Mouse (Mus musculus) mature B cell (primary cell): ENCODE results near the gene Ctnnd2.

Experiments used
- in situ Hi-C: fragments of 300-500 bp; cut with MboI; formaldehyde crosslinking; loops from 2 replicates; pipeline ENCODE4 v1.14.3; 2019

Ctnnd2 gene

DNA sequence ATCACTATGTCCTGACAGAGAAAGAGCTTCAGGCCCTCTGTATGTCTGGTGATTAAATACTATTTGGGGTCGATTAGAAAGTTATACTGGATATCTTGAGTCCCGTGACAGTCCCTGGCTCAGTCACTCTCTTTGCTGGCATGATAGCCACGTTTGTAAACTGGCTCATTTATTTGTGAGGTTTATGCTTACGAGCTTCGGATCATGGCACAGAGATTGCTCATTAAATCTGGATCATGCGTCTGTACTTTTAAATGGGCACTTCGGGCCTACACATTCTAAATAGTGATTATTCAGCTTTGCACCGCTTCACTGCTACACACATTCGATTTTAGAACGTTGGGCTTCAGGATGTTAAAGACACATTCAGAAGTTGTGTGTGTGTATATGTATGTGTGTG lies 96.4 kb downstream of the Ctnnd2 start:
- in situ Hi-C loops, result no loop called here

DNA sequence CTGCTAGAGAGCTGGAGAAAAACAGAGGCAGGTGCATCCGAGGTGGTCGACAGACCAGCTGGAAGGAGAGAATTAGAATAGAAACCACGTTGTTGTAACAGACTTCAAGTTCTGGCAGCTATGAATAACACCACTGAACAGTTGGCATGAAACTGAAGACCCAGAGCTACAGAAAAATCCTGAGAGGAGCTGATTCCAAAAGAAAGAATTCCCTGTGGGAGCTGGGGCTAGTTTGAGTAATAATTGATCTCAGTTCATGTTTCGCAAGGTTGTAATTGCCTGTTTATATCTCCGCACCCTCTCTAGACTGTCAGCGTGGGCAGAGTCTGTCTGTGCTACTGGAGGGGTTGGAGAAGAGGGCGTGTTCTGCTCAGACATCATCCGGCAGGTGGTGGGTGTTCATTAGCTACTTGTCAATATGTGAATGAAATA lies 98.8 kb downstream of the Ctnnd2 start:
- in situ Hi-C loops, result no loop called here

DNA sequence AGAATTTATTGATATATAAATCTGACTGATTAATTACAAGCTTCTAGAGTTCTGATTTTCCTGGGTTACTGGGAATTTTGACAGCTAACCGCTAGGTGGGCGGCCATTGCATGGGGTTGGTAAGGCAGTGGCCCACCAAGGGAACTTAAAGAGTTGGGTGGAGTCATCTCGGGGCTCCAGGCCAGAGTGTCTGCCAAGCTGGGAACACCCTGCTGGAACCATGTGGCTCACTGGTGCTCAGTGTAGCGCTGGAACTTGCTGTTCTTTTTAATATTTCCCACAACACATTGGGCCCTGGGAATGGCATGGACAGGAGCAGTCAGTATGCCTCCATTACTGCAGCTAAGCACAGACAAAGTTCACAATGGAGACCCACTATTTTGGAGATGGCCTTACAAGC lies 99.9 kb downstream of the Ctnnd2 start:
- in situ Hi-C loops, result no loop called here

DNA sequence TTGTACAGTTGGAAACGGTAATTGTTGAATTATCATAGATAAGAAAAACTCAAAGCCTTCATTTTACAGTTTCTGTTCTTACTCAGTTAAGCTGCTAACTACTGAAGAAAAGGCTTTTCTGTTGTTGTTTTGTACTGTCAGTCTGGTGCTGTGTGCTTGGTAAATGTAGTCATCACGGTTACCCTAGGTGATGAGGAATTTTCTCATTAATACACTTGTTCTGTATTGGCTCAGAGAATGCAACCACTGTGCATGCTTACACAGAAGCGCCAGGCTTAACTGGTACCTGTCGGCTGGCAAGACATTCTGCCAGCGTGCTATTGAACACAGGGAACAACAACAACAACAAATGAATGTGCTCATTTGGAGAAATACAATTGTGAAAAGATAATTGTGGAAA lies 103.3 kb downstream of the Ctnnd2 start:
- in situ Hi-C loops, result no loop called here

DNA sequence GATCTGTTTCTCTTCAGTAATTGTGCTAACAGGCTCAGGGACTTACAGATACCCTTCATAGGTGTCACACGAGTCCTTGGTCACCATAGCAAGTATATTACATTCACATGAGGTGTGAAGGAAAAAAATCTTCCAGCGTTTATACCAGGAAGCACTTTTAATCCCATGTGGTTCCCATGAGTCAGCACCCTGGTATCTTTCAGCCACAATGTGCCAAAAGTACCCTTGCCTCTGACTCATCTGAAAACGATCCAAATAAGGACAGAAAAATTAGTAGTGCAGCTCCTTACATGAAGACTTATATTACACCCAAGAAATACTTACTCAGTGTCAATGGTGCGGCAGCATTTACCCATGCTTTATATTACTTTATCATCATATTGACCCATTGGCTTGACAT lies 104.3 kb downstream of the Ctnnd2 start:
- in situ Hi-C loops, result no loop called here

DNA sequence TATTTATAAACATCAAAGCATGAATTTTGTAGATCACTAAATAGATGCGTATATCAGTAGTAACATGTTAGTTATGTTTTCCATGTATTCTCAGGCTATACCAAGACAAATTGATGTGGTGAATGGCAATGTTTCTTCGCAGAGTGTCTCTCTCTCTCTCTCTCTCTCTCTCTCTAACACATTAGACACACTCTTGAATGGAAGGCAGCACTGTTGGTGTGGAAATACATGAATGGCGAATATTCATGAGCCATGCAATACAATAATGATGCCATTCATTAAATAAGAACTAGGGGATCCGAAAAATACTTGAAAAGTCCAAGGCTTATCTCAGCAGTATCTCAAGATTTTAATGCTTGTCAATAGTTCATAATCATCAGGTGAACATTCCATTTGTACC lies 106.2 kb downstream of the Ctnnd2 start:
- in situ Hi-C loops, result no loop called here

DNA sequence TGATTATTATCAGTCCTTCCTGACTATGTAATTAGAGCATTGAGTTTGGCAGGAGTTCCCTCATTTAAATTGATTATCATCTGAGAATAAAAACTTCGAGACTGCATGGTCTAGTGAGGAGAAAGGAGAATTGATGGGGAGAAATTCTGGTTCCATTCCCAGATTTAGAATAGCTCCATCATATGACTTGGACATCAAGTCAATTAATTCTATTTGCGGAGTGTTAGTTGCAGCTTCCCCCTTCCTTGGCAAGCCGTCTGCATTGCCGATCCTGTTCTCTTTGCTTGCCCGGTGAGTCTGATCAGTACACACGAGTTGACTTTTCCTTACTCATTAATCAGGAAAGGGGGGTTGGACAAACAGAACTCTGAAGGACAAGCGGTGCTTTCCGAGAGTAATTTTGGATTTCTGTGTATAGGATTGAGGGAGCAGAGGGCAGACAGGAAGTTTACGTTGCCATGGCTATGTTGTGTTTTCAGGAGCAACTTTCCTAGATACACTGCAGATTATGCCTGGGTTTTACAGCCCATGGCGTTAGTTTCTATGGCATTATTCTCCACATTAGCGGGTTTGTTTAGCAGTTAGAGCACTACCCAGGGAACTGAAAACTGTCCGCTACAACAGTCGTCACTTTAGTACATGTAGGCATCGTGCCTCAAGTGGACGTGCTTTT lies 113.3 kb downstream of the Ctnnd2 start:
- in situ Hi-C loops, result no loop called here

DNA sequence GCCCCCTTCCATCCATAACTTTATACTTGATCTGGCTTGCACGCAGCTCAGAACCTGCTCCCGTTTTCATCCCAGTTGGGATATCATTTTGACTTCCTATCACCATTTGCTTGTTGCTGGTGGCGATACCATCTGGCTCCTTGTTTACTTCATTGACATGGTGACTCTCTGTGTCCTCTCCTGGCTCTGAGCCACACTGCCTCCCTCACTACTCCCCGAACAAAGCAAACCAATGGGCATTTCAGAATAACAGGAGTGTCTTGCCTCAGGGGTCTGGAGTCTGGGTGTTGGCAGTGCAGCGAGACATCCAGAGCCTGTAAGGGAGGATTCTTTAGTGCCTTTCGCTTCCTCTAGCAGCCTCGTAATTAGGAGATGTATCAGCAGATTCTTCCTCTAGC lies 113.9 kb downstream of the Ctnnd2 start:
- in situ Hi-C loops, result no loop called here

DNA sequence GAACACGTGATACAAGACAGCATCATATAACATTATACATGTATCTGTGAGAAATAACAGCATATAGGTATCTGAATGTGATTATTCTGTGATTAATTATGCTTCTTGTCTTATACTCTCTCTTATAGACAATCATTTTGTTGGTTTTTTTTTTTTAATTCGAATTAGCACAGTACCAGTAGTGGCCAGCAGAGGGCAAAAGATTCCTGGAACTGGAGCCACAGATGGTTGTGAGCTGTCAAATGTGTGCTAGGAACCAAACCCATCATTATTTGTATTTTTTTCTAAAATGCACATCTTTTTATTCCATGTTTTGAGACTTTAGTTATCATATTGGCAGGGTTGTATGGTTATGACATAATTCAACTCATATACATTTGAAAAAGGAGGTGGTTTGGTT lies 130.4 kb downstream of the Ctnnd2 start:
- in situ Hi-C loops, result no loop called here

DNA sequence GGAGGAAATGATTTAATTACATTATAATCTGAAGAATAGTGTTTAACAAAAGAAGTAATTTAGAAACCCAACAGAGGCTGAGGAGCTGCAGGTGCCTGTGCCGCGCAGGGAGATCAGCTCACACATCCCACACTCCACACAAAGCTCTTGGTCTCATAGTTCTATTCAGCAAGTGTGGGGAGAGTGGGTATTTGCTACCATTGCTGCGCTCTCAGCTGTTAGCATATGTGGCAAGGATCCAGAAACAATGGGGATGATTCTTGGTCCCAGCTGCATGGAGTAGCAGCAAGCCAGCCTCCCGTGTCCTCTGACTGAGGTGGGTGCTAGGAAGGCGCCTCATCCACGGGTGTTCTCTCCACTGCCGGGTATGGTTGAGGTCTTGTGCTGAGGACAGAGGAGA lies 134.0 kb downstream of the Ctnnd2 start:
- in situ Hi-C loops, result no loop called here

DNA sequence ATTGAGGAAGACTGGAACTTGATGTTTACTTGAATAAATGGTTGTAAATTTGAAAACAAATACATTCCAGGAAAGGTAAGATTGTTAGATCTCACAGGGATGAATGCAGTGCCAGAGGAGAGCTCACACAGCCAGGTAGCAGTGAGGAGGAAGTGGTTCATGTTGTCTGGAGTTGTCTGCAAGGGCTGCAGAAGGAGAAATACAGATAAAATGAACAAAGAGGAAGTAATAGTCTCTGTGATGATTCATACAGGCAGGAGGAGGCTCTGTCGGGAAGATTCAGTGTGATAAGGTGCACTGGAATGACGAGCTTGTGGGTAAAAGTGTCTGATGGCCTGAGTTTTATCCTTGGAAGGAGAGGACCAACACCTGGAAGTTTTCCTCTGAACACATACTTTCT lies 150.2 kb downstream of the Ctnnd2 start:
- in situ Hi-C loops, result no loop called here

DNA sequence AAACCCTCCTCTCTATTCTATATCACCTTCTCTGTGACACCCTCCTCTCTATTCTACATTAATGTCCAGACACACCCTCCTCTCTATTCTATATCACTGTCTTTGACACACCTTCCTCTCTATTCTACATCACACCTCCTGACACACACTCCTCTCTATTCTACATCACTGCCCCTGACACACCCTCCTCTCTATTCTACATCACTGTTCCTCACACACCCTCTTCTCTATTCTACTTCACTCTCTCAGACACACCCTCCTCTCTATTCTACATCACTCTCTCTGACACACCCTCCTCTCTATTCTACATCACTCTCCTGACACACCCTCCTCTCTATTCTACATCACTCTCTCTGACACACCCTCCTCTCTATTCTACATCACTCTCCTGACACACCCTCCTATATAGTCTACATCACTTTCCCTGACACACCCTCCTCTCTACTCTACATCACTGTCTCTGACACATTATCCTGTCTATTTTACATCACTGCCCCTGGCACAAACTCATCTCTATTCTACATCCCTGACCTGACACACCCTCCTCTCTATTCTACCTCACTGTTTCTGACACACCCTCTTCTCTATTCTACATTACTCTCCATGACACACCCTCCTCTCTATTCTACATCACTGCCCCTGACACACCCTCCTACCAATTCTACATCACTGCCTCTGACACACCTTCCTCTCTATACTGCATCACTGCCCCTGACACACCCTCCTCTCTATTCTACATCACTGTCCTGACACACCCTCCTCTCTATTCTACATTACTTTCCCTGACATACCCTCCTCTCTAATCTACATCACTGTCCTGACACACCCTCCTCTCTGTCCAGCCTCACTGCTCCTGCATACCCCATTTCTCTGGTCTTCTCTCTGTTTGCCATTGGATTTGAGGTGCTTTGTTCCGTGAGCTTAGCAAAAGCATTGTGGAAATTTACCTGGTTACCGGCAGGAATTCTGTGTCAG lies 161.2 kb downstream of the Ctnnd2 start:
- in situ Hi-C loops, result no loop called here

DNA sequence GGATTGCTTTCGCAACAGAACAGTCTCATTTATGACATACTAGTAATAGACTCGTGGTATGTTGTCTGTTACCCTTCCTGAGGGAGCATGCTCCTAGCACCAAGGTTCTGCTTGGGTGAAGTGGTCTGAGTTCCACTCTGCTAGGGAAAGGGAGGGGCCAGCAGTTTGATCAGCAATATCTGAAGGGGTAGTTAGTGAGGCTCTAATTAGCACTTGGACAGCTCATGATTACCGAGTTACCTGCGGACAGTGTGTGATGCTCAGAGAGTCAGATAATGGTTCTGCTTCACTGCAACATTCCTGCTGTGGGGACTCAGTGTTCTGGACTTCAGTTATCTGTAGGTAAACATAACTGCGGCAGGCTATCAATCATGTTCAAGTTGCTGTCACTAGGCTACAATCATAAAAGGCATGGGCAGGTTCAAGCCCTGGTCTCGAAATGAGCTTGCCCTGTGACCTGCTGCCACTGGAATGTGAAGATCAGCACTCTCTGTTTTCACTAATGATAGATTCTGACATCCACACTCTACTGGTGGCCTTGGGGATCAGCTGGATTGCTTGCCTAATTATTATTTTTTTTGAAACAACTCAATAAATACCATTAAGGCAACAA lies 166.3 kb downstream of the Ctnnd2 start:
- in situ Hi-C loops, result no loop called here

DNA sequence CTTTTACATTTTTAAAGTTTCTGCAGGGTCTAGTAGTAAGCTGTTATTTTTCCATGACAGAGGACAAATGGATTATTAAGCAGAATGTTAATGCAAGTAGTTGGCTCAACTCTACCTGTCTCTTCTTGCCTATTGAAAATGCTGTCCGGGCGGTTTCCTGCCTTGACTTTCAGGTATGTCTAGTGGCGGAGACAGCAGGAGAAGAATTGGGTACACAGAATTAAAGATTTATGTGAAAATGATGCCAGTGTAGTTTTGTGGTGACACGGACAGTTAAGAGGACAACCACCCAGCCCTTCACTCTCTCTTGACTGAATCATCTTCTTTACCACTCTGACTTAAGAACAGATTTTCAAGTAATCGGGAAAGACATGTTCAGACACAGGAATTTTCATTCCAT lies 173.4 kb downstream of the Ctnnd2 start:
- in situ Hi-C loops, result no loop called here

DNA sequence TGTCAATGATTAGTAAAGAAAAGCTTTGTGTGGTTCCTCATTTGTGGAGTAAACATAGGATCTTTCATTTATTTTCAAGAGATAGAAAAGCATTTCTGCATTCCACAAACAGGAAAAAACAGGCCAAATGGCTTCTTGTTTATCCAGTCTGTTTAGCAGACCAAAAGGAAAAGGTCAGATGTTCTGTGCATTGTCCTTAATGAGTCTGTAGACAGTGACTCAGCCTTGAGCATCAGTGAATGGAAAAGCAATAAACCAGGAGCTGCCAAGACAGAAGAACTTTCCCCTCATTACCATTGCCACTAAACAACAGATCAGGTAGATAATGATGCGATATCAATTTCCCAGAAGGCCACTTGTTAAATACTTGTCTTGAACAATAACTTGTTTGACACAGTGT lies 192.1 kb downstream of the Ctnnd2 start:
- in situ Hi-C loops, result no loop called here

DNA sequence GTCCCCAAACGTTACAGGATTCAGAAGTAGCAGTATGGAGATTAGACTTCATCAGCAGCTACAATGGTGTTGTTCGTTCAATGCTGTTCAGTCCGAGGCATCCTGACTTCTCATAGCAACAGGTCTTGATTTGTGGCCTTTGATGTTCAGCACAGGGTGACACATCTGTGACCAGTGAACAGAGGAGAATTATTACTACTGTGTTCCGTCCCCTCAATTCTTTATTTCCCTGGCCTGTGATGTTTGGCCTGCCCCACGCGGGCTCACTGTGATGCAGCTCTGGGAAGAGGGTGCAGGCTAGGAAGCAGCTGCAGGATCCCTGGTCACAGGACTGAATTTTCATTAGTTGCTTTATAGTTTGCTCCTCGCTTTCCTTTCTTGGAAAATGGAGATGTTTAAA lies 197.6 kb downstream of the Ctnnd2 start:
- in situ Hi-C loops, result no loop called here

DNA sequence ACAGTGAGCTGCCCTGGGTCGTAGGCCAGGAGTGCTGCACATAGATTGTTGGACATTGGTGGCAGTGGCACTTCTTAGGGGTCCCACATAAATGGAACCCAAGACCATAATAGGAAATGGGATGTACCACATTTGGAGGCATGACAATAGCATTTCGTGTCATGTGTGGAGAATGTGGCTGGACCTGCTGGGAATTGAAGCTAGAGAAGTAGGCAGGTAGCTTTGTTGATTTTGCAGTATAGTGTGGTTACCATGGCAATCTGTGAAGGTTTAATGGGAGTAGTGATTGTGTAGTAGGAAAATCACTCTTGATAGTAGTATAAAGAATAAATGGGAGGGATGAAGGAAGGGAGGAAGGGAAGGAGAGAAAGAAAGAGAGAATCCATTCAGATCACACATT lies 198.8 kb downstream of the Ctnnd2 start:
- in situ Hi-C loops, result no loop called here

DNA sequence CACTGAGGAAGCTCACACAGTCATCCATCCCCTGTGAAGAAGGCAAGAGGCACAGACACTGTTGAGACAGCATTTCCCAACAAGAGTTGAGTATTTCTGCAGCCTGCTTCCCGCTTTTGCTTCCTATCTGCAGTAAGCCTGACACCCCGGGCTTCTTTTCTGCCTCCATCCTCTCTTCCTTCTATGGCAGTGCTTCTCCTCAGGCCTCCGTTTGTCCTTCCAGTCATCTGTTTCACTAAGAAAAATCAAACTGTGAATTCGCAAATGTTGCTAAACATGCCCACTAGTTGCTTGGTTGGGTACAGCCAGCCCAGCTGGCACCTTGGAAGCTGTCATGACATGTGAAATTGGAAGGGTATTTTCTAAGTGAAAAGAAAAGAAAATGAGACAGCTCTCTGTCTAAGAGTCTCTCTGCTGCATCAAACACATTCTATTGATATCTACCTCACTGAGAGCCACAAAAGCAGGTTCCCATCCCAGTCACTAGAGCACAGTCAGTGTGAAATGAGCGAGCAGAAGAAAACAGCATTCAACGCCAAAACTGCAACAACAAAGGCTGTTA lies 201.3 kb downstream of the Ctnnd2 start:
- in situ Hi-C loops, result no loop called here

DNA sequence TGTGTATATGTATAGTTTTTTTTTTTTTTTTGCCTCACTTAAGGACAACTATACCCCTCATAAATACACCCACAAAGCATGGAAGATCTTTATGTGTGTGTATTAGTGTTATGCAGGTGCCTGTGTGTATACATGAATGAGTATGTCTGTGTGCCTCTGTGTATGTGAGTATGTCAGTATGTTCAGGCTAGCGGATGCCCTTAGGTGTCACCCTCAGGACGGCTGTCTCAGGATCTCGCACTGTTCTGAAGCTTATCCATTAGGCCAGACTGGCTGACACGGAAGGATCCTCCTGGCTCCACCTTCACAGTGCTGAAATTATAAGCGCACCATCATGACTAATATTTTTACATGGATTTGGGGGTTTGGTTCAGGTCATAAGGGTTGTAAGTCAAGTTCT lies 202.5 kb downstream of the Ctnnd2 start:
- in situ Hi-C loops, result no loop called here

DNA sequence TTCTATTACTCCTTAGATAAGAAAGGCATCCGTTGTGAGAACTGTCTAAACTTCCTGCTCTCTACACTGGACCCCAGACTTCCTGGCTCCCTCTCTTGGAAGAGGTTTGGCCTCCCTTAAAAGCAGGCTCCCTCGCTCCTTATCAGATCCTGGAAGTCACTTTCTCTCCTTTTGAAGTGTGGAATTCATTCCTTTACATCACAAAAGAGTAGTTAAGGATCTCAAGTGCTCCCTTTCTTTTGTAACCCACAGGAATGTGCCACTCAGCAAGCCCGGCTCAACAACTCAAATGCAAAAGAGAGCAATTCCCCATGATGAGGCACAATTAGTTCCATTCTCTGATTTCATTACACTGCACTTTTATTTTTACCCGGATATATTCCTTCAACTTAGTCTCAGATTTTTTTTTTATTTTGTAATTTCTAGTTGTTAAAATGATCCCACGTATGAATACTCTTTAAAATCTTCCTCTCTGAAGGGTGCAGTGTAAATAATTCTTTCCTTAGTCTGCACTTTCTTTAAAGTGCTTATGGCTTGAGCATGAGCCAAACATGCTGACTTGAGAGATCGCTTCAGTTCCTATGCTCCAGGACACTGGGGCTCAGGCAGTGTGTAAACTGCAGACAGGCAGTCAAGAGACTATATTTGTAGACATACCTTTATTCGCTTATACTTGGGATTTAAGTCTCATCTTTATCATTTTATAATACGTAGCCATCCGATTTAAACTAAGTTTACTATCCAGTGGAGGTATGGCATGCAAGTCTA lies 210.9 kb downstream of the Ctnnd2 start:
- in situ Hi-C loops, result no loop called here

DNA sequence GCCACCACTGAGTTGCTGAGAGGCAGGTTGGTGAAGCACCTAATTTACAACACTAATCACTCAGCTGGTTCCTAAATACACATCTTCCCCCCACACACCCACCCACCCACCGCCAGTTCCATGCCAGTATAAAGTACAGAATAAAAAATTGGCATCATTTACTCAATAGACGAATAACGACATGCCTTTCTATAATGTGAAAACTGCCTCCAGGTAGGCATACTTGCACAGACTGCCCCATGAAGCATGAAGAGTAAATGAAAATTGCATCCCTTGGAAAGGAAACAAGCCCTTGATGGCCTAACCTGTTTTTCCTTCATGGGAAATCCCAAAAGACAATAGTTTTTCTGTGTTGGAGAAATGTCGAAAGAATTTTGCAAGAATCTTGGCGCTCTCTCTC lies 212.0 kb downstream of the Ctnnd2 start:
- in situ Hi-C loops, result no loop called here

DNA sequence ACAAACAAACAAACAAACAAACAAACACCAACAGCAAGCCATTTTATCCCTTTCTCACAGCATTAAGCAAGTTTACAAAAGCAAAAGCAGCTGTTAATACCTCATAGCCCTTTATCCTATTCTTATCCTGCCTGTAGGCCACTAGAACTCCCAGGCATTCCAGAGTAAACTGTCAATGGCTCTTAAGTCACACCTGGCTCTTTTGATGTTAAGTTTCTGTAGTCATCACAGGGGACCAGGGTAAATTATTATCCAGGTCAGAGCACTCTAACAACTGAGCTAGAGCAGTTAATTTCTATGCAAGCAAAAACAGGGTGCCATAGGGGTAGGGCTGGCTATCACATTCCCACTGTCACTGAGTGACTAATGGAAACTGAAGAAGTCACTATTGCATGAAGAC lies 214.1 kb downstream of the Ctnnd2 start:
- in situ Hi-C loops, result no loop called here
